Mouse (Mus musculus) liver, postnatal 0 days (tissue): ENCODE measurements around the gene Ercc2.

Source experiments
- CTCF ChIP-seq: sonication (generic); IDR thresholded peaks from 2 replicates; pipeline ENCODE4 v1.5.1; 2016; ENCODE audit warnings: antibody characterized with exemption, low read depth
- EP300 ChIP-seq: IDR thresholded peaks from 2 replicates; pipeline ENCODE4 v1.6.1; 2016; ENCODE audit warnings: antibody characterized with exemption, low read depth, mild to moderate bottlenecking

- TF ChIP-seq CTCF (no peak), EP300 (no peak)
These were observed 24.1 kb upstream of the Ercc2 start for GRCm38 (mm10) chr7:19357381-19358375.
